Mouse (Mus musculus): ENCODE data around the gene Aim2. TPM values are rescaled to one million over a fixed set of nuclear protein-coding genes. Genes with fewer than 3 reads are reported as not detected.

Aim2 gene
- polyA plus RNA-seq, 1 experiment from 2014 or later = 3.6 TPM

Other genes starting within 250 kb of the Aim2 start
- not detected in 2 replicates for gene Olfr1408, start 213.5 kb upstream of the Aim2 start, polyA plus RNA-seq (2015; fragmentation: Nextera tagmentation; extraction: Ambion mirVana)
- gene Olfr1406, start 160.2 kb upstream of the Aim2 start, polyA plus RNA-seq (2015; fragmentation: Nextera tagmentation; extraction: Ambion mirVana) = not detected in 2 replicates
- gene Olfr218, start 153.1 kb upstream of the Aim2 start, polyA plus RNA-seq (2015; fragmentation: Nextera tagmentation; extraction: Ambion mirVana) = not detected in 2 replicates
- not detected in 2 replicates for gene Olfr1404, start 138.5 kb upstream of the Aim2 start, polyA plus RNA-seq (2015; fragmentation: Nextera tagmentation; extraction: Ambion mirVana)
- 0.20 and 0.21 TPM in 2 replicates for gene Fcer1a, start 123.7 kb upstream of the Aim2 start, polyA plus RNA-seq (2015; fragmentation: Nextera tagmentation; extraction: Ambion mirVana)
- not detected in 2 replicates for gene Olfr418, start 84.9 kb upstream of the Aim2 start, polyA plus RNA-seq (2015; fragmentation: Nextera tagmentation; extraction: Ambion mirVana)
- gene Mptx2, start 73.1 kb upstream of the Aim2 start, polyA plus RNA-seq (2015; fragmentation: Nextera tagmentation; extraction: Ambion mirVana) = not detected in 2 replicates
- 69.3 and 71.7 TPM in 2 replicates for gene Ackr1, start 17.1 kb upstream of the Aim2 start, polyA plus RNA-seq (2015; fragmentation: Nextera tagmentation; extraction: Ambion mirVana)
- 1.7 and 1.8 TPM in 2 replicates for gene Cadm3, start 16.8 kb downstream of the Aim2 start, polyA plus RNA-seq (2015; fragmentation: Nextera tagmentation; extraction: Ambion mirVana)
- gene Ifi206, start 140.2 kb downstream of the Aim2 start, polyA plus RNA-seq (2015; fragmentation: Nextera tagmentation; extraction: Ambion mirVana) = 0.07 and 0.26 TPM in 2 replicates
- gene Ifi214, start 185.1 kb downstream of the Aim2 start, polyA plus RNA-seq (2015; fragmentation: Nextera tagmentation; extraction: Ambion mirVana) = 0.01 and 0.07 TPM in 2 replicates
- gene Ifi213, start 248.4 kb downstream of the Aim2 start, polyA plus RNA-seq (2015; fragmentation: Nextera tagmentation; extraction: Ambion mirVana) = 0.16 and 0.24 TPM in 2 replicates

All from liver, embryonic 16.5 days (tissue).